Mouse (Mus musculus): ENCODE measurements around the gene Klf3.

DNA sequence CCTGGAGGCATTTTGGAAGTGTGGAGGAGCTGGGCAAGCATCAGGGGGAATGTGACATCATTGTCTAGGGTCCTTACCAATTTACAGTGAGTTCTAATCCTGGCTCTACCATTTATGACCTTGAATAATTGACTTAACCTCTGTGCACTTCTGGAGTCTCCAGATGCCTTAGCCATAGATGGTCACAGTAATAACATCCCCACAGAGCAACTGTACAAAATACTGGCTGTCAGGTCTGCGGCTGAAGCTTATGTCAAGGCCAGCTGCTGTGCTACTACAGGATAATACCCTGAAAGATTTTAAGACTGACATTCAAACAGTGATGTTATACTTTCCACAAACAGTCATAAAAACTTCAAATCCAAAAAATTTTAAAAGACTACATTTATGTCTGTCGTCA is 75.3 kb downstream of the Klf3 start:
- no peak for TF ChIP-seq POLR2A (IDR thresholded peaks at IDR 0.05; ENCODE audit: control insufficient read depth, low read depth, low read length)
- no peak for TF ChIP-seq CTCF (IDR thresholded peaks at IDR 0.05; ENCODE audit: control insufficient read depth, insufficient read depth, insufficient replicate concordance, low read depth, low read length)
